Mouse (Mus musculus): ENCODE results near the gene Rai14. TPM values are rescaled to one million over a fixed set of nuclear protein-coding genes. Genes with fewer than 3 reads are reported as not detected.

The Rai14 gene
- polyA plus RNA-seq, 1 experiment from 2014 or later = 4.3 TPM

DNA sequence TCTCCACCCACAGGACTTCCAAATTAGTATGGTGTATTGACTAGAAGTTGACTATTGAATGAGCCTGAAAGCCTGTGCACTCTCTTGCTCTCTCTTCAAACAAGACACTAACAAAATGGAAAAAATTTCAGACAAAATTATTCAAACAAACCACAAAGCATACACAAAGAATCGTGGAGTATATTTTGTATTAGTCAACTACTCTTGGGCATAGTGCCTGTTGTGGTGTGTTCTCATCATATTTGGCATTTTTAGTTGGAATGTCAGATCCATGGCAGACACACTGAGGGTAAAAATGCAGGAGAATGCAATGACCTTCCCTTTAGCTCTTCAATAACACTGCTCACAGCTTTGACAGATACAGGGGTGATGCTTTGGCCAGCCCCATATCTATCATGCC is 188.5 kb downstream of the Rai14 start:
- H3K4me2 ChIP-seq = no peak overlapping the region
- no peaks in the 10 kb centered on the region for H3K36me3 ChIP-seq
- WGBS (ENCODE audit: insufficient replicate concordance) = 36% methylated on average over 1 of the region's 1 CpGs
- no peaks in the 10 kb centered on the region for H3K9me3 ChIP-seq (replicated peaks)
- H3K27ac ChIP-seq = no peak overlapping the region
- ATAC-seq (ENCODE audit: low read depth) = no peak
- H3K4me3 ChIP-seq (replicated peaks) = no peak overlapping the region
- peaks cover 2% of the 10 kb centered on the region for H3K4me1 ChIP-seq (replicated peaks)
- H3K9ac ChIP-seq = no peak overlapping the region
- H3K27me3 ChIP-seq = no peaks in the 10 kb centered on the region
- no peak for DNase-seq

Other genes with a start within 250 kb of the Rai14 start
- gene Dnajc21, start 244.1 kb downstream of the Rai14 start, polyA plus RNA-seq (2015; fragmentation: Nextera tagmentation; extraction: Ambion mirVana) = 5.8 and 7.5 TPM in 2 replicates
- gene Brix1, start 228.7 kb downstream of the Rai14 start, polyA plus RNA-seq (2015; fragmentation: Nextera tagmentation; extraction: Ambion mirVana) = 96.7 and 125 TPM in 2 replicates
- gene Rad1, start 228.6 kb downstream of the Rai14 start, polyA plus RNA-seq (2015; fragmentation: Nextera tagmentation; extraction: Ambion mirVana) = 21.6 and 26.4 TPM in 2 replicates
- not detected in 2 replicates for gene Ttc23l, start 156.0 kb downstream of the Rai14 start, polyA plus RNA-seq (2015; fragmentation: Nextera tagmentation; extraction: Ambion mirVana)
- 0.43 and 0.46 TPM in 2 replicates for gene C1qtnf3, start 237.7 kb upstream of the Rai14 start, polyA plus RNA-seq (2015; fragmentation: Nextera tagmentation; extraction: Ambion mirVana)

Data from liver, embryonic 13.5 days (tissue).